Mouse (Mus musculus) hindbrain, embryonic 11.5 days (tissue): ENCODE measurements around the gene Usp43. TPM values are rescaled to one million over a fixed set of nuclear protein-coding genes. Genes with fewer than 3 reads are reported as not detected.

ENCODE experiments used
- ATAC-seq: fragments of 200-750 bp; cut with Nextera tagmentation; 2 replicates; pipeline ENCODE4 v1.8.0; 2017; ENCODE audit warnings: mild to moderate bottlenecking, moderate TSS enrichment, moderate library complexity; ENCODE audit not compliant: low FRiP score
- DNase-seq: peaks from one replicate; pipeline ENCODE4 v3.0.0-alpha.2; 2015; ENCODE audit warnings: low spot score
- H3K27ac ChIP-seq: fragments of 300-500 bp; sonication (generic); 2 replicates; pipeline ENCODE4 v1.5.1; 2014; ENCODE audit warnings: mild to moderate bottlenecking, low read depth, low read length
- H3K27me3 ChIP-seq: fragments of 300-500 bp; sonication (generic); 2 replicates; pipeline ENCODE4 v1.6.1; 2014; ENCODE audit warnings: mild to moderate bottlenecking, low read length, moderate library complexity, mixed read lengths; ENCODE audit not compliant: control insufficient read depth, insufficient read depth
- H3K36me3 ChIP-seq: fragments of 300-500 bp; sonication (generic); 2 replicates; pipeline ENCODE4 v1.6.1; 2014; ENCODE audit warnings: mild to moderate bottlenecking, low read length, moderate library complexity, mixed read lengths; ENCODE audit not compliant: control insufficient read depth, insufficient read depth
- H3K4me1 ChIP-seq: fragments of 300-500 bp; sonication (generic); replicated peaks from 2 replicates; pipeline ENCODE4 v1.6.1; 2014; ENCODE audit warnings: low read length, mixed read lengths; ENCODE audit not compliant: control insufficient read depth, insufficient read depth
- H3K4me2 ChIP-seq: fragments of 300-500 bp; sonication (generic); replicated peaks from 2 replicates; pipeline ENCODE4 v1.6.1; 2014; ENCODE audit warnings: mild to moderate bottlenecking, low read depth, low read length
- H3K4me3 ChIP-seq: fragments of 300-500 bp; sonication (generic); 2 replicates; pipeline ENCODE4 v1.5.1; 2014; ENCODE audit warnings: low read depth, low read length
- H3K9ac ChIP-seq: fragments of 300-500 bp; sonication (generic); 2 replicates; pipeline ENCODE4 v1.6.1; 2014; ENCODE audit warnings: low read depth, low read length
- H3K9me3 ChIP-seq: fragments of 300-500 bp; sonication (generic); 2 replicates; pipeline ENCODE4 v1.6.1; 2016; ENCODE audit warnings: low read length; ENCODE audit not compliant: control insufficient read depth
- WGBS: fragments of 180-500 bp; shearing (Covaris S2); extraction: QIAGEN DNeasy Blood & Tissue Kit; methylation state at CpG from one replicate; pipeline ENCODE4 v1.1.7; 2014; 5-methylcytosine and 5-hydroxymethylcytosine counted together
- polyA plus RNA-seq: library from polyadenylated mRNA; unstranded; fragments of >200 nt; fragmentation: Nextera tagmentation; extraction: Ambion mirVana; gene quantifications from 2 replicates; pipeline ENCODE4 v1.2.1, GENCODE M21; 2014

Usp43 gene
- polyA plus RNA-seq, 1 experiment from 2014 or later, result 0.99 TPM

- WGBS, result 93% methylated on average over 10 of the region's 10 CpGs
- ATAC-seq, result no peak
- H3K4me2 ChIP-seq, result no peak overlapping the region
- H3K27ac ChIP-seq, result no peak overlapping the region
- H3K36me3 ChIP-seq, result no peaks in the 10 kb centered on the region
- no peak overlapping the region for H3K4me3 ChIP-seq
- H3K9ac ChIP-seq, result no peak overlapping the region
- H3K9me3 ChIP-seq, result no peaks in the 10 kb centered on the region
- H3K4me1 ChIP-seq, result no peaks in the 10 kb centered on the region
- no peak for DNase-seq
- no peaks in the 10 kb centered on the region for H3K27me3 ChIP-seq
Observed at GRCm38 (mm10) chr11:67835408-67836078, 86.4 kb downstream of the Usp43 start.

- Histone ChIP-seq H3K9ac (no peak overlapping the region), H3K27ac (no peak overlapping the region), H3K4me2 (no peak overlapping the region), H3K4me3 (no peak overlapping the region), H3K9me3 (no peaks in the 10 kb centered on the region), H3K36me3 (no peaks in the 10 kb centered on the region), H3K4me1 (no peaks in the 10 kb centered on the region), H3K27me3 (no peaks in the 10 kb centered on the region)
- DNase-seq (no peak), ATAC-seq (no peak)
- WGBS, result 81% methylated on average over 5 of the region's 5 CpGs
Observed at GRCm38 (mm10) chr11:67831820-67832219, 90.1 kb downstream of the Usp43 start.

GRCm38 (mm10) chr11:67829530-67829929 lies 92.4 kb downstream of the Usp43 start:
- no peak for ATAC-seq
- WGBS, result 84% methylated on average over 6 of the region's 6 CpGs
- Histone ChIP-seq H3K4me2 (no peak overlapping the region), H3K27ac (no peak overlapping the region), H3K9ac (no peak overlapping the region), H3K4me1 (no peaks in the 10 kb centered on the region), H3K36me3 (no peaks in the 10 kb centered on the region), H3K27me3 (no peaks in the 10 kb centered on the region), H3K4me3 (no peak overlapping the region), H3K9me3 (no peaks in the 10 kb centered on the region)
- DNase-seq, result no peak

GRCm38 (mm10) chr11:67828360-67829059 lies 93.4 kb downstream of the Usp43 start:
- Histone ChIP-seq H3K36me3 (no peaks in the 10 kb centered on the region), H3K27ac (no peak overlapping the region), H3K9ac (no peak overlapping the region), H3K9me3 (no peaks in the 10 kb centered on the region), H3K27me3 (no peaks in the 10 kb centered on the region), H3K4me1 (no peaks in the 10 kb centered on the region), H3K4me2 (no peak overlapping the region), H3K4me3 (no peak overlapping the region)
- WGBS, result 62% methylated on average over 12 of the region's 12 CpGs
- no peak for ATAC-seq
- DNase-seq, result no peak

GRCm38 (mm10) chr11:67821560-67821959 lies 100.4 kb downstream of the Usp43 start:
- Histone ChIP-seq H3K36me3 (no peaks in the 10 kb centered on the region), H3K27me3 (no peaks in the 10 kb centered on the region), H3K9ac (no peak overlapping the region), H3K4me1 (no peaks in the 10 kb centered on the region), H3K4me3 (no peak overlapping the region), H3K4me2 (no peak overlapping the region), H3K9me3 (no peaks in the 10 kb centered on the region), H3K27ac (no peak overlapping the region)
- ATAC-seq, result no peak
- DNase-seq, result no peak
- WGBS, result 90% methylated on average over 6 of the region's 6 CpGs

GRCm38 (mm10) chr11:67820221-67820620 lies 101.7 kb downstream of the Usp43 start:
- Histone ChIP-seq H3K9me3 (no peaks in the 10 kb centered on the region), H3K36me3 (no peaks in the 10 kb centered on the region), H3K4me1 (no peaks in the 10 kb centered on the region), H3K4me2 (no peak overlapping the region), H3K27ac (no peak overlapping the region), H3K4me3 (no peak overlapping the region), H3K9ac (no peak overlapping the region), H3K27me3 (no peaks in the 10 kb centered on the region)
- ATAC-seq (no peak), DNase-seq (peak; percentile 65)
- WGBS, result 18% methylated on average over 4 of the region's 4 CpGs

- Histone ChIP-seq H3K9ac (no peak overlapping the region), H3K27me3 (no peaks in the 10 kb centered on the region), H3K9me3 (no peaks in the 10 kb centered on the region), H3K4me1 (no peaks in the 10 kb centered on the region), H3K27ac (no peak overlapping the region), H3K36me3 (no peaks in the 10 kb centered on the region), H3K4me3 (no peak overlapping the region), H3K4me2 (no peak overlapping the region)
- WGBS, result 22% methylated on average over 5 of the region's 5 CpGs
- ATAC-seq, result no peak
- DNase-seq, result peak; percentile 64
Observed at GRCm38 (mm10) chr11:67819604-67820003, 102.3 kb downstream of the Usp43 start.

GRCm38 (mm10) chr11:67811535-67811934 lies 110.4 kb downstream of the Usp43 start:
- H3K27ac ChIP-seq, result no peak overlapping the region
- no peak overlapping the region for H3K4me3 ChIP-seq
- no peak overlapping the region for H3K4me2 ChIP-seq
- no peaks in the 10 kb centered on the region for H3K4me1 ChIP-seq
- no peak for DNase-seq
- WGBS, result 82% methylated on average over 6 of the region's 6 CpGs
- H3K9ac ChIP-seq, result no peak overlapping the region
- no peaks in the 10 kb centered on the region for H3K9me3 ChIP-seq
- H3K36me3 ChIP-seq, result no peaks in the 10 kb centered on the region
- H3K27me3 ChIP-seq, result no peaks in the 10 kb centered on the region
- ATAC-seq, result no peak

GRCm38 (mm10) chr11:67808051-67808450 lies 113.9 kb downstream of the Usp43 start:
- no peaks in the 10 kb centered on the region for H3K36me3 ChIP-seq
- 75% methylated on average over 5 of the region's 5 CpGs for WGBS
- no peak overlapping the region for H3K4me3 ChIP-seq
- H3K9ac ChIP-seq, result no peak overlapping the region
- H3K27ac ChIP-seq, result no peak overlapping the region
- H3K9me3 ChIP-seq, result no peaks in the 10 kb centered on the region
- DNase-seq, result no peak
- ATAC-seq, result no peak
- H3K27me3 ChIP-seq, result no peaks in the 10 kb centered on the region
- H3K4me2 ChIP-seq, result no peak overlapping the region
- no peaks in the 10 kb centered on the region for H3K4me1 ChIP-seq
